Mouse (Mus musculus) forebrain, embryonic 10.5 days (tissue): ENCODE results near the gene Sowaha. TPM values are rescaled to one million over a fixed set of nuclear protein-coding genes. Genes with fewer than 3 reads are reported as not detected.
A peak's percentile ranks its signal among the peaks of the same experiment; 100 is the strongest.
"Not testable (repeated sequence)": the region's sequence is repeated elsewhere in the genome, so short reads cannot be mapped to it uniquely, and the experiment has no call there.

Source experiments
- DNase-seq: peaks from one replicate; pipeline ENCODE4 v3.0.0-alpha.2; 2017; ENCODE audit warnings: low spot score; ENCODE audit errors: extremely low spot score
- H3K27ac ChIP-seq: fragments of 300-500 bp; sonication (generic); 2 replicates; pipeline ENCODE4 v1.5.1; 2016; ENCODE audit warnings: mild to moderate bottlenecking
- H3K27me3 ChIP-seq: fragments of 300-500 bp; sonication (generic); 2 replicates; pipeline ENCODE4 v1.6.1; 2016; ENCODE audit warnings: mild to moderate bottlenecking; ENCODE audit not compliant: poor library complexity, severe bottlenecking
- H3K36me3 ChIP-seq: fragments of 300-500 bp; sonication (generic); replicated peaks from 2 replicates; pipeline ENCODE4 v1.6.1; 2016; ENCODE audit warnings: mild to moderate bottlenecking, moderate library complexity
- H3K4me1 ChIP-seq: fragments of 300-500 bp; sonication (generic); 2 replicates; pipeline ENCODE4 v1.6.1; 2016
- H3K4me3 ChIP-seq: fragments of 300-500 bp; sonication (generic); 2 replicates; pipeline ENCODE4 v1.5.1; 2016; ENCODE audit warnings: mild to moderate bottlenecking, moderate library complexity
- H3K9me3 ChIP-seq: fragments of 300-500 bp; sonication (generic); 2 replicates; pipeline ENCODE4 v1.6.1; 2016; ENCODE audit warnings: mild to moderate bottlenecking, moderate library complexity
- WGBS: fragments of 180-500 bp; shearing (Covaris S2); methylation state at CpG from one replicate; pipeline ENCODE4 v1.1.7; 2016; 5-methylcytosine and 5-hydroxymethylcytosine counted together
- polyA plus RNA-seq: library from polyadenylated mRNA; unstranded; fragments of >200 nt; fragmentation: Nextera tagmentation; extraction: Ambion mirVana; gene quantifications from 2 replicates; pipeline ENCODE4 v1.2.1, GENCODE M21; 2016

The Sowaha gene
- polyA plus RNA-seq, 1 experiment from 2014 or later, result 0.46 TPM

DNA sequence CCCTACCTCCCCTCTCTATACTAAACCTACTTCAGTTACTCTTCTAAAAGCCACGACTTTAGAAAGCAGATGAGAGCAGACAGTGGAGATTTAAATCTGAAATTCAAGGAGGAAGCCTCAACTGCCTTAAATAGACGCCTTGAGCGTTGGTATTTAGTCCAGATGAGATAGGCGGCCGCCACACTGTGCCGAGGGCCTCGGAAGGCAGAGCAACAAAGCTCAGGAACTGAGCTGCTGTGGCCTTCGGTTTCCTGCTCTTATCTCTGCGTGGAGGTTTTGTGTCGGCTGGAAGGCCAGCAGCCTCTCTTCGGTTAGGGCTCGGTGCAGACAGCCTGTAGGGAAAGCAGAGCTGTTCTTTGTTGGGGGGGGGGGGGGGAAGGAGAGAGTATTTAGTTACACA, 38.2 kb downstream of the Sowaha start:
- no peak overlapping the region for H3K27ac ChIP-seq
- WGBS, result 63% methylated on average over 12 of the region's 12 CpGs
- DNase-seq, result no peak
- no peaks in the 10 kb centered on the region for H3K4me1 ChIP-seq
- no peaks in the 10 kb centered on the region for H3K27me3 ChIP-seq
- H3K9me3 ChIP-seq, result no peaks in the 10 kb centered on the region
- H3K4me3 ChIP-seq, result no peak overlapping the region
- no peaks in the 10 kb centered on the region for H3K36me3 ChIP-seq

DNA sequence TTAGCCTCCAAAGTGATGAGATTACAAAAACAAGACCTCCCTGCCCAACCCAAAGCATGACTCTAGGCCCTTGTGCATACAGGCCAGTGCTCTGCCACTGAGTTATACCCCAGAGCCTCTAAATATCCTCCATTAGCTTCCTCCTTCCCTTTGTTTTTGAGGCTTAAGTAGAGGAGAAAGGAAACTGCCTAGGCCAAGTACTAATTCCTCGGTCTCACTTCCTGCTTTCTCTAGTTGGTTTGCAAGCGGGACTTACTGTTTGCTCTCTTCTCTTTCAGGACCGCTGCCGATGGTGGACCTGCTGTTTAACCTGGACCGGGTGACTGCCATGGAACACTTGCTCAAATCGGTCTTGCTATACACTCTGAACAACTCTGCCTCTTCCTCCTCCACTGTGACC, 43.7 kb downstream of the Sowaha start:
- no peak for DNase-seq
- Histone ChIP-seq H3K4me1 (peaks cover 5% of the 10 kb centered on the region), H3K27me3 (no peaks in the 10 kb centered on the region), H3K27ac (no peak overlapping the region), H3K36me3 (no peaks in the 10 kb centered on the region), H3K4me3 (no peak overlapping the region), H3K9me3 (no peaks in the 10 kb centered on the region)
- 95% methylated on average over 6 of the region's 6 CpGs for WGBS

DNA sequence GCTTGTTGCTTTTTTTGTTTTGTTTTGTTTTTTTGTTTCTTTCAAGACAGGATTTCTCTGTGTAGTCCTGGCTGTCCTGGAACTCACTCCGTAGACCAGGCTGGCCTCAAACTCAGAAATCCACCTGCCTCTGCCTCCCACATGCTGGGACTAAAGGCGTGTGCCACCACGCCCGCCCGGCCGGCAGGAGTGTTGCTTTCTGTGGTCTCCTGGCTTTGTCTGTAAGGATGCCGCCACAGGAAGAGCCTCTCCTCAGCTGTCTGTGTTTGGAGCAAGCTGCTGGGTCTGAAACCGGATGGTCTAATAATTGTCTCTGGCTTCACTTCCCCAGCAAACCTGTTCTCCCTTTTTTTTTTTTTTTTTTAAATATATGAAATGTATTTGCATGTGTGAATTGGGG, 44.6 kb downstream of the Sowaha start:
- no peaks in the 10 kb centered on the region for H3K36me3 ChIP-seq
- no peak overlapping the region for H3K4me3 ChIP-seq
- H3K27ac ChIP-seq, result no peak overlapping the region
- H3K4me1 ChIP-seq, result peaks cover 8% of the 10 kb centered on the region
- H3K9me3 ChIP-seq, result no peaks in the 10 kb centered on the region
- WGBS, result 91% methylated on average over 8 of the region's 8 CpGs
- no peak for DNase-seq
- no peaks in the 10 kb centered on the region for H3K27me3 ChIP-seq

DNA sequence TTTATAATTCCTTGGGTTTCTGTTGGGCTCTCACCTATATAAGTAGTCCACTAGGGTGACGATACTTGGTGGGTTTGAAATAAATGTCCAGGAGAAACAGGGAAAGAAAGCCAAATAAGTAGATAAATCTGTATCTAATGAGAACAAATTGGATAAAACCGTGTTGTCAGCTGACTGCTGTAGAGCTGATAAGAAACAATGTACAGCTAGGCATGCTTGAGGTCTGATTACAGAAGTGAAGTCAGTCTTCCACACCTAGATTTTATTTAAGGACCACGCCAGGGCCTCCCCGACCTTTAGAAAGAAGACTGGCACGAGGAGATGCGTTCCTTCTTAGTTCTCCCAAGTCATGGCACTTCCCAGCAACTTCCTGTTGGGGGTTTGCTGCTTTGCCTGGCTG, 47.0 kb downstream of the Sowaha start:
- H3K9me3 ChIP-seq, result no peaks in the 10 kb centered on the region
- peaks cover 20% of the 10 kb centered on the region for H3K4me1 ChIP-seq
- no peak overlapping the region for H3K27ac ChIP-seq
- no peaks in the 10 kb centered on the region for H3K27me3 ChIP-seq
- no peak for DNase-seq
- WGBS, result 65% methylated on average over 6 of the region's 6 CpGs
- H3K36me3 ChIP-seq, result peaks cover 13% of the 10 kb centered on the region
- no peak overlapping the region for H3K4me3 ChIP-seq

DNA sequence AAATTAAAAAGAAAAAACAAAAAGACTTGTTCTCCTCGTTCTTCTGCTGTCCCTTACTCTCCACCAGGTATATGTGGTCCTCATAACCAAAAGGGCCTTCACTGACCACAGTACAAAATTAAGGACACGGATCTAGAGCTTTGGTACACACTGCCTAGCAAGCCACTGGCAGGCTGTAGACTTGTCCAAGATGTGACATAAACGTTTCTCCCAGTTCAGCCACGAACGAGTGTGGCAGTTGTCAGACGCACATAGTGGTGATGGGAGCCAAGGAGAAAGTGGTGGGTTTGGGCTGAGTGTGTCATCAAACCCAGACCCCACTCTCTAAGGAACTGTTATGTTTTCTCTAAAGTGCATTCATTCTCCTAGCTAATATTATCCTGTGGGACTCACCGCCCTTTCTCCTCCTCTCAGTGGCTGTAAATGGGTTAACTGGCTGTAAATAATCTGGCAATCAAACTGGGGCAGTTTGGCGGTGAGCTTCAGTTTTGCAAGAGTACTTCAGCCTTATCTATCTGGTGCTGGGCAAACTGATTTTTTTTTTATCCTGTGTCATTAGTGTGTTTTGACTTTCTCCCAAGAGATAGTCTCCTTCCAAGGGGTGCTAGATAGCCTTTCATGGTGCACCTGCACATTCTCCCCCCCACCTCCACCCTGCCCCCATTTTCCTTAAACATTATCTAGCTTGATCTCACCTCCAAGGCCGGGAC, 48.6 kb downstream of the Sowaha start:
- 25% methylated on average over 9 of the region's 9 CpGs for WGBS
- no peaks in the 10 kb centered on the region for H3K27me3 ChIP-seq
- peaks cover 20% of the 10 kb centered on the region for H3K4me1 ChIP-seq
- H3K9me3 ChIP-seq, result no peaks in the 10 kb centered on the region
- H3K36me3 ChIP-seq, result peaks cover 26% of the 10 kb centered on the region
- no peak for DNase-seq
- H3K4me3 ChIP-seq, result peak overlapping the region; percentile 96
- H3K27ac ChIP-seq, result peak overlapping the region; percentile 89

DNA sequence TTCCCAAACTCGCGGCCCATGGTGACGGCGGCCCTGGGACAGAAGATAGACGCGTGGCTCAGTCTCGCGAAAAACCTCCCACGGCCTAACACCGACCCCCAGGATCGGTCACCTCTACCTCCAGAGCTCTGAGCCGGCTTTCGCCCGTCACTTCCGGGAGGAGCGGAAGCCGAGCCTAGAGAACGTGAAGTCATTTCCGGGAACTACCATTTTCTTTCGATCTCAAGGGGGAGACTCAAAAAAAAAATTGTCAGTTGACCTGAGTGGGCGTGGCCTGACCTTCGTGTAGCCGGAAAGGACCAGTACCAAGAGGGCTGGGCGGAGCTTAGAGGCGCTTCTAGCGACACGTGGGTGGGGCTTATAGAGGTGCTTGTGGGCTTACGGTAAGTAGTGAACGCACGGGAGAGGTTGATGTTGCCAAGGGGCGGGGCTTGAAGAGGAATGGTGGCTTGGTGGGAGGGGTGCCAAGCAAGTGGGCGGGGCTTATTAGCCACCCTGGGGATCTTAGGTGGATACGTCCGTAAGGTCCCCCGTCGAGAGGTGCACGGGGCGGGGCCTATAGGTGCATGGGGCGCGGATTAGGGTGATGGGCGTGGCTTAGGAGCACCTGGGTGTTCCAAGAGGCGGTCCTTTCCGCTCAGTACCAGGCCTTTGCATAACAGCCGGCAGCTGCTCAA, 49.3 kb downstream of the Sowaha start, which contains the start of the genes Uqcrq and Gdf9:
Gene Uqcrq, minus strand, starts transcription at position 162 of the 677 bp plus-strand sequence.
Gene Gdf9, plus strand, starts transcription at position 354 of the 677 bp plus-strand sequence.
- H3K4me1 ChIP-seq, result peaks cover 20% of the 10 kb centered on the region
- peak within 1 kb of the TSS; percentile 89 for H3K27ac ChIP-seq
- peaks cover 26% of the 10 kb centered on the region for H3K36me3 ChIP-seq
- WGBS, result under 1% methylated on average over 44 of the region's 44 CpGs
- peak; percentile 97 for DNase-seq
- H3K4me3 ChIP-seq, result peak within 1 kb of the TSS; percentile 96
- no peaks in the 10 kb centered on the region for H3K9me3 ChIP-seq
- no peaks in the 10 kb centered on the region for H3K27me3 ChIP-seq

DNA sequence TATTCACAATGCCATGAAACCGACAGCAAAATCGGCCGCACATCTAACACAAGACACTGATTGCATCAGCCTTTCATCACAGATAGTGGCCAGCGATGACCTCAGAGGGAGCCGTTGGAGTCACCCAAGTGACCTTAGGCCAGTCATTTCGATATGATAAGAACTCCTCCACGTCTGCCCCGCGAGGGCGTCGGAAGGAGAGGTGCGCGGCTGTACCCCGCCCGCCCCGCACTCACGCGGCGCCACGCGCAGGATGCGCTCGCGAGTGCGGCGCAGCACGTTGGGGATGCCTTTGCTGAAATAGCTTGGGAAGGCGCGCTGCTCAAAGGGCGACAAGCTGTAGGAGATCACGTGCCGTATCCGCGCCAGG, 49.8 kb downstream of the Sowaha start:
- Histone ChIP-seq H3K27me3 (no peaks in the 10 kb centered on the region), H3K27ac (peak overlapping the region; percentile 89), H3K36me3 (peaks cover 26% of the 10 kb centered on the region), H3K9me3 (no peaks in the 10 kb centered on the region), H3K4me1 (peaks cover 20% of the 10 kb centered on the region), H3K4me3 (peak overlapping the region; percentile 96)
- DNase-seq, result peak; percentile 25
- WGBS, result under 1% methylated on average over 34 of the region's 34 CpGs

DNA sequence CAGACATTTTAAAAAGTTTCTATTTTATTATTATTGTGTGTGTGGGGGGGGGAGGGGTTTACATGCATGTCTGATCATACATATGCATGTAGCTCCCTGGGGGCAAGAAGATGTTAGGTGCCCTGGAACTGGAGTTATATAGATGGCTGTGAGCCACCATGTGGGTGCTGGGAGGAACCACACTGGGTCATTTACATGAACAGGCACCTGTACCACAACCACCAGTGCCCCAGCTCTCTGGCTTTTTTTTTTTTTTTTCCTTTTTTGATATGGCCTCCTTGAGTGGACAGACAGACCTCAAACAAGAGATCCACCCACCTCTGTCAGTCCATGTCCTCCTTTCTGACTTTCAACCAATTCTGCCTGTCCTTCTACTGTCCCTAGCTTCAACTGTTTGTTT, 50.9 kb downstream of the Sowaha start:
- Histone ChIP-seq H3K4me3 (peak overlapping the region; percentile 96), H3K9me3 (no peaks in the 10 kb centered on the region), H3K36me3 (peaks cover 26% of the 10 kb centered on the region), H3K27me3 (no peaks in the 10 kb centered on the region), H3K27ac (no peak overlapping the region), H3K4me1 (peaks cover 20% of the 10 kb centered on the region)
- DNase-seq, result no peak

DNA sequence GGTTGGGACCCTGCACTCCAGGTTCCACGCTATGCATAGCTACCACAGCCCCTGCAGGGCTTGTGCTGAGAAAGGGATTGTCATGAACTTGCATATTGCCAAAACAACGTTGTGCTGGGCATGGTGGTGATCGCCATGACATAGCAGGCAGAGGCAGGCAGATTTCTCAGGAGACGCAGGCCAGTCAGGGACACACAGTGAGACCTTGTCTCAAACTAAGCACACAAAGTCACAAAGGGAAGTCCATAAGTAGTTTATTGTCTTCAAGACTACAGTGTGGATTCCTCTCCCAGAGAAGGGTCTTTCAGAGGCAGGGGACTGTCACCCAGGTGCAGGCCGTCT, 51.4 kb downstream of the Sowaha start:
- DNase-seq, result no peak
- WGBS, result 98% methylated on average over 5 of the region's 5 CpGs
- Histone ChIP-seq H3K4me1 (peaks cover 20% of the 10 kb centered on the region), H3K27ac (no peak overlapping the region), H3K27me3 (no peaks in the 10 kb centered on the region), H3K36me3 (peaks cover 26% of the 10 kb centered on the region), H3K9me3 (no peaks in the 10 kb centered on the region), H3K4me3 (no peak overlapping the region; the same call in 1 of the 2 replicates)

DNA sequence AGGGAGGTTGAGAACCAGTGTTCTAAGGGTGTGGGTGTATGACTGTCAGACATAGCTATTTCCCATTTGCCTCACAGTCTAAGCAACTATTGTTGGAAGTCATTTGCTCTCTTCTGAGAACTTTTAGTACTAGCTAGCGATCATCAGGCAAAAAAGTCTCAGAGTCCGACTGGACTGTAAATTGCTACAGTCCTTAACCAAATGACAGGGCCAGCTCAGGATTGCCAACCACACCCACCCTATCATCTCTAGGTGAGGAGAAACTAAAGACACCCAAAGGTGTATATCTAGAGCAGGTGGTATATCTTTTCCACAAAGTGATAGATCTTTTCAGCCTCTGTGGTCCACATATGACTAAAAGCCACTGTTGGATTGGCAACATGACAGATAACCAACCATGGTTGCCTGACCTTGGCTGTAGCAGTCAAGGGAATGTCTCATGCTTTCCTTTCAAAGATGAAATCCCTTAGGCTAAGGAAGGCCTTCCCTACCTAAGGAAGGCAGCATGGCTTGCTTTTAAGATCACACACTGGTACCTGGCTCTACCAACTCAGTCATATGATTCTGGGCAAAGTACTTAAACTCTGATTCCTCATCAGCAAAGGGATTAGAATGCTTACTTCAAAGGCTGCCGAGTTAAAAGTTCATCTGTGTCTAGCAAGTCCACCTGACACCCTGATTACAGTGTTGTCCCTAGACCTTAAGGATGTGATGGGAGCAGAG, 51.9 kb downstream of the Sowaha start:
- no peaks in the 10 kb centered on the region for H3K27me3 ChIP-seq
- H3K36me3 ChIP-seq, result peaks cover 26% of the 10 kb centered on the region
- H3K27ac ChIP-seq, result no peak overlapping the region
- H3K4me1 ChIP-seq, result peaks cover 20% of the 10 kb centered on the region
- no peak overlapping the region for H3K4me3 ChIP-seq
- WGBS, result 90% methylated on average over 3 of the region's 3 CpGs
- no peaks in the 10 kb centered on the region for H3K9me3 ChIP-seq
- no peak for DNase-seq

DNA sequence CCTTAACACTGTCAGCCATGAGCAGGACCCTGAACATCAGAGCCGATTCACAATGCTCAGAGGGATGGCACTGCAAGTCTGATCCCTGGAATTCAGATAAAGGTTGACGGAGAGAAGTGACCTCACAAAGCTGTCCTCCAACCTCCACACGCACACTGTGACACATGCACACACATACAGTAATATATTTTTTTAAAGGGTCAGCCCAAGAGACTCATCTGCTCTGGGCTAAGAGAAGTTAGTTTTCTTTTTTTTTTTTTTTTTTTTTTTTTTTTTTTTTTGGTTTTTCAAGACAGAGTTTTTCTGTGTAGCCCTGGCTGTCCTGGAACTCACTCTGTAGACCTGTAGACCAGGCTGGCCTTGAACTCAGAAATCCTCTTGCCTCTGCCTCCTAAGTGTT, 53.2 kb downstream of the Sowaha start:
- DNase-seq, H3K9me3 ChIP-seq, H3K27me3 ChIP-seq, H3K27ac ChIP-seq, H3K4me3 ChIP-seq: not testable (repeated sequence)
- peaks cover 30% of the 10 kb centered on the region for H3K36me3 ChIP-seq
- peaks cover 20% of the 10 kb centered on the region for H3K4me1 ChIP-seq
- WGBS, result 90% methylated on average over 3 of the region's 3 CpGs
